Mouse (Mus musculus) cerebellum, adult 2 months (tissue): Measurements from ENCODE around the gene Acsm4.

Source experiments
- CTCF ChIP-seq: fragments of 200-500 bp; IDR thresholded peaks from 2 replicates; pipeline ENCODE4 v1.5.1; 2011; ENCODE audit warnings: low read depth, mild to moderate bottlenecking, control low read depth, low read length, moderate library complexity, borderline replicate concordance; ENCODE audit not compliant: insufficient read depth
- POLR2A ChIP-seq: fragments of 200-500 bp; IDR thresholded peaks from 2 replicates; pipeline ENCODE4 v1.6.1; 2011; ENCODE audit warnings: low read length, control low read depth, borderline replicate concordance; ENCODE audit not compliant: insufficient read depth

- TF ChIP-seq CTCF, result no peak
- no peak for TF ChIP-seq POLR2A
Observed at GRCm38 (mm10) chr7:119720947-119721310, 31.1 kb downstream of the Acsm4 start.
